Mouse (Mus musculus) ES-Bruce4 (cell line): ENCODE data around the gene Cux2.

Experiments
- CTCF ChIP-seq: IDR thresholded peaks from one replicate; pipeline ENCODE4 v1.8.1; 2011; ENCODE audit warnings: low read depth, low read length
- EP300 ChIP-seq: IDR thresholded peaks from 2 replicates; pipeline ENCODE4 v1.6.1; 2011; ENCODE audit warnings: low read depth, low read length; ENCODE audit not compliant: insufficient read depth
- POLR2A ChIP-seq: IDR thresholded peaks from one replicate; pipeline ENCODE4 v1.8.1; 2011; ENCODE audit warnings: low read length; ENCODE audit not compliant: insufficient read depth

GRCm38 (mm10) chr5:121925291-121925690 is 124.6 kb downstream of the Cux2 start:
- TF ChIP-seq EP300, result no peak
- TF ChIP-seq POLR2A, result no peak
- no peak for TF ChIP-seq CTCF
